Mouse (Mus musculus): Measurements from ENCODE around the gene Pinlyp. TPM values are rescaled to one million over a fixed set of nuclear protein-coding genes. Genes with fewer than 3 reads are reported as not detected.

Pinlyp gene
- total RNA-seq, 2 experiments from 2014 or later = not detected

DNA sequence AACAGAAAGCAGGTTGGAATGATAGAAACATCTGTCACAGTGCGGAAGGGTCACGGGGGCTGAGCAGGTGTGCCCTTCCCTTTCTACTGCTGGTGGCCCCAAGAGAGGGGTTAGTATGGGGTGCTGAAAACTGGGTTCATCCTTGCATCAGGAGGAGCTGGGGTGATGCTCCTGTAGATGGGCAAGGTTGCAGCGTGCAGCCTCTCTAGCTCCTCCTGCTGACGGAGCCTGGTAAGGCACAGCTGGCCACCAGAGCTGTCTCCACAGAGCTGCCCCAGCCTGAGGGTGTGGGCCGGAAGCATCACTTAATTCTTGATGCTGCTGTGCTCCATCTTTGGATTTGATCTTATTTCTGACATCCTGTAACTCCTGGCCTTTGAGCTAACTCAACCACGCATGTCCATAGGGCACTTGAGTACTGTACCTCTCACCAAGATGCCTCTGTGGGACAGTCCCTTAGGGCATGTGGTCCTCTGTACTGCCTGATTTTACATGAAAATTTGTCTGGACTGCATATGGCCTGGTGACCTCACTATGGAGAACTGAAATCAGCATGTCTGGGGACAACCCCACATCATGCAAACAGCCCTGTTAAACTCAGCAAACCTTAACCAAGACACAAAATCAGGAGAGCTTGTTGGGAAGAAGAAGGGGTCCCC is 18.8 kb upstream of the Pinlyp start:
- intact Hi-C loops (cut with DNase I; ENCODE audit: low total_unique reads) = loop anchor here (10.0 kb wide), 2 partner anchors 50 to 90 kb away; partner anchors contain the start of gene AC161166.1
- DNase-seq = peak; percentile 73

DNA sequence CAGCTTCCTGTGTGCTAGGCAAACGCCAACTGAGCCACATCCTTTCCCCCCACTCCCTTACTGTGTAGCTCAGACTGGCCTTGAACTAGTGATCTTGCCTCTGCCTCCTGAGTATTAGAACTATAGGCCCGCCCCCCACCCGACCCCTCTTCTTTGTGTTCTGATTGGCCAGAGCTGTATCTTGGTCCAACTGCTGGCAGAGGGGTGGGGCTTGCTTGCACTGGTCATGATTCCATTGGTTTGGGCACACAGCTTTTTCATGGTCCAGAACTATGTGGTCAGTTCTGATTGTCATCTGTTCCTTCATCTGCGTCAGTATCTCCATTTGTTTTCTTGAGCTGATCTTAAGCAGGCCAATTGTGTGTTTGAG is 17.9 kb upstream of the Pinlyp start:
- no peak for DNase-seq
- intact Hi-C loops (cut with DNase I; ENCODE audit: low total_unique reads) = loop anchor here (10.0 kb wide), 2 partner anchors 49 to 89 kb away; partner anchors contain the start of gene AC161166.1

GRCm38 (mm10) chr7:24563191-24563836 is 17.4 kb upstream of the Pinlyp start:
- no peak for DNase-seq
- intact Hi-C loops (cut with DNase I; ENCODE audit: low total_unique reads) = loop anchor here (10.0 kb wide), 2 partner anchors 49 to 89 kb away; partner anchors contain the start of gene AC161166.1

DNA sequence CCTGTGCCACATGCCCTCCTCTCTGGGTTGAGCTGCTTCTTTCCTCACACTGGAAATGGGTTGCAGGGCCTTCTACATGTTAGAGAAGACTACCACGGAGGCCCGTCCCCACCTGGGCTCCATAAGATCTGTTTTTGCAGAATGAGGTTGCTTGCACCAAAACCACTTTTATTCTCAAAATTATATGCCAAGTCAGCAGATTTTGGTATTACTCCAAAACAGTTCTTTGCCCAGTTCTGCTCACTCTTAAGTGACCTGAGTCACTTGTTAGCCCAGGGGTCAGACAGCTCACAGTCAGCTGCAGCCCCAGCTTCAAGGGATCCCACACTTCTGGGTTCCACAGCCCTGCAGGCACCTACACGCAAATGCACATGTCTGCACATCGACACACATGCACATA is 15.5 kb upstream of the Pinlyp start:
- DNase-seq = no peak
- intact Hi-C loops (cut with DNase I; ENCODE audit: low total_unique reads) = loop anchor here (10.0 kb wide), 2 partner anchors 47 to 87 kb away; partner anchors contain the start of gene AC161166.1

DNA sequence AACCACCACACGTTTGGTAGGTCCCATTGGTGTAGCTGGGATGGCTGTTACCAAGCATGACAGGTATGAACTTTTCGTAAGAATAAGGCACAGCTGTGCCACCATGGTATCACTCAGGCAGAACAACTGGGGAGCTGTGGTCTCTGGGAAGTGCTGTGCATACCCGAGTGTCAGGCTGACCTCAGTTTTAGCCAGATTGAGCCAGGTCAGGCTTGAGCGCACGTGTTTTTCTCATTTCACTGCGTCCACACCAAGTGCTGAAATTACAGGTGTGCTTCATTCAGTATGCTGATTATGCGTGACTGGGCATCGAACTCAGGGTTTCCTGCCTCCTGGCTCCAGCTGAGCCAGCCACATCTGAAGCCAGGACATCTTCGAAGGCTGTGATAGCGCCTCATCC is 9.9 kb upstream of the Pinlyp start:
- intact Hi-C loops (cut with DNase I; ENCODE audit: low total_unique reads) = no loop called here
- DNase-seq = no peak

DNA sequence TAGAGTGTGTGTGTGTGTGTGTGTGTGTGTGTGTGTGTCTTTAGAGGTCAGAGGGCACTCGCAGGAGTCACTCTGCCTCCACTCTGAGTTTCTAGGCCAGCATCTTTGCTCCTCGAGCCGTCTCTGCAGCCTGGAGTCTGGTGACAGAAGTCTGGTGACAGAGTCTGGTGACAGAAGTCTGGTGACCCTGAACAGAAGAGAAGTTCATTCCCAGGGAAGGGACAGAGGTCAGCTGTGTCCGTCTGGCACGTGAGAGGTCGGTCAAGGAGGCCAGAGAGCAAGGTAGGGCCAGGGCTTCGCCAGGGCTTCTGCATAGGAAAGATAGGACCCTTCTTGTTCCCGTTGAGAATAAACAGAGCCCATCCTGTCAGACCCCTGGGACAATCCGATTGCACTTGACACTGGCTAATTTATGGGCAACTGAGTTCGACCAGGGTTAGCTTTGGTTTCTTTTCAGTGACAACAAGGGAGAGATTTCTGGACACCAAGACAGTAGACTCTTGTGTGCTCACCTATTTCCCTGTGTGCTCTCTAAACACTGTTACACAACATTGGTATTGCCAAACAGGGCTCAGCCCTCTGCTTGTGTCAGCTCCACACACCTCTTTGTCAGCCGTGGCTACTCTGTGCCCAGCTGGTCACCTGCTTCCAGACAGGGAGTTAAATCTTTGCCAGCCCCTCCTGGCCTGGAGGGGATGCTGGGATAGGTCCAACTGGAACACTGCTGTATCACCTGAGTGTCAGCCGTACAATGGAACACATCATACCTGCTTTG is 6.3 kb upstream of the Pinlyp start:
- intact Hi-C loops (cut with DNase I; ENCODE audit: low total_unique reads) = no loop called here
- DNase-seq = no peak

- intact Hi-C loops (cut with DNase I; ENCODE audit: low total_unique reads) = no loop called here
- no peak for DNase-seq
Measured at GRCm38 (mm10) chr7:24547534-24548036, 1.7 kb upstream of the Pinlyp start.

GRCm38 (mm10) chr7:24546634-24547389 is 894 bp upstream of the Pinlyp start:
- peak; percentile 100 for DNase-seq

GRCm38 (mm10) chr7:24544506-24544905 is 1.4 kb downstream of the Pinlyp start:
- intact Hi-C loops (cut with DNase I; ENCODE audit: low total_unique reads) = no loop called here
- no peak for DNase-seq

More at GRCm38 (mm10) chr7:24546634-24547389, 894 bp upstream of the Pinlyp start:
- intact Hi-C loops (cut with DNase I; ENCODE audit: low total_unique reads) = no loop called here

DNA sequence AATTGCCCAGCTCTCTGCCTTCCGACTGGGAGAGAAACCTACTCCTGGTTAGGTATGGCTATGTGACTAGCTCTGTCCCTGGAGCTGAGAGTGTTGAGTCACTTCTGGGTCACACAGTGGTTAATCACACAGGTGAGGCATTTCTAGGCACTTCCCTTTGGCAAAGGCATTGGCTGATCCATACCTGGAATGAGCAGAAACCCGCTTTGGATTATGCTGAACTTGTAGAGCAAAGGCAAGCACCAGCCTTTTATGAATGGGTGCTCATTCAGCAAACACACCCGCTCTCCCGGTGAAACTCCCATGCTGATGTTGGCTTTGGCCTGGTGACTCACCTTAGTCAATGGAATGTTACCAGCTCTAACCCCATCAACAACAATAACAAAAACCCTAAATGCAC is 6.2 kb downstream of the Pinlyp start:
- intact Hi-C loops (cut with DNase I; ENCODE audit: low total_unique reads) = no loop called here
- DNase-seq = no peak

DNA sequence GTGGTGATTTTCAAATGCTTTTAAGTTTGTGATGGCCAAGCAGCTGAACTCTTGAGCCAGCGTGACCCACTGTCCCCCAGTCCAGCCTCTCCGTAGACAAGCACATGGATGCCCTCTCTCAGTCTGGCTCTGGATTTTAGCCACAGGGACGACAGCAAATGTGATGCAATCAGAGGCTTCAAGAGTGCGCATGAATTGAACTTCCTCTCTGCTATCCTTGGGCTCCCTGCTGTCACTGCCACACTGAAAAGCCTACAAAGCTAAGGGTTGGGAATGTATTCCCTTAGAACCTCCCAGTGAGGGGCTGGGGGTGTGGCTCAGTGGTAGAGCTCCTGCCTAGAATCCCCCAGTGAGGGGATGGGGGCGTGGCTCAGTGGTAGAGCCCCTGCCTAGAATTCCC is 7.2 kb downstream of the Pinlyp start:
- intact Hi-C loops (cut with DNase I; ENCODE audit: low total_unique reads) = no loop called here
- DNase-seq = no peak

GRCm38 (mm10) chr7:24538154-24538553 is 7.8 kb downstream of the Pinlyp start:
- no peak for DNase-seq
- intact Hi-C loops (cut with DNase I; ENCODE audit: low total_unique reads) = no loop called here

DNA sequence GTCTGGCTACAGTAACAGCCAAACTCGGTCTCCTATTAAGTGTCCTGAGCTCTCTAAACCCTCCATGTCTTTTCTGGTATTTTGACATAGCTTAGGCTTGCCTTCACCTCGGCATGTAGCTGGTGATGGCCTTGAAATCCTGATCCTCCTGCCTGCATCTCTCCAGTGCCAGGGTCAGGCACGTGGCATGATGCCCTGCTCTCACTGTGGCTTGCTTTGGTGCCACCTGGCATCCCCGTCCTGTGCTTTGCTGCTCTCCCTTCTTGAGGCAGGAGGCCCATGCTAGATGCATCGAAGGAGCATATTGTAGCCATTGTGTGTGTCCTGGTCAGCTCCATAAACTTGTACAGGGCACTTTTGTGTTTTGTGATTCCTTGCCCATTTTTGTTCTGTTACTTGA is 8.3 kb downstream of the Pinlyp start:
- intact Hi-C loops (cut with DNase I; ENCODE audit: low total_unique reads) = no loop called here

DNA sequence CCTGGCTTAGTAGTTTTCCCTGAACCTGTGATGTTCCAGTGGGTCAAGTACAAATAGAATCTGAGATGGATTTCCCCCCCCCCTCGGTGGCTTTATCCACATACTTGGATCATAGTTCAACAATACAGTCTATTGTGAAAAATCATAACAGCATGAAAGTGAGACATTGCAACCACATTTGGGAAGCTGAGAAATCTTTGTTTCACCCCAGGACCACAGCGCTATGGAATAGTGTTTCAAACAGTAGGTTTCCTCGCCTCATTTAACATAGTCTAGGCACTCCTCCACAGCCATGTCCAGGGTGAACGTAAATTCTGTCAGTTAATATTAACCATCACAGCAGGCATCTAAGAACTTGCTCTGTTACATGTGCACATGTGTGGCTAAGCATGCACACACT is 8.8 kb downstream of the Pinlyp start:
- intact Hi-C loops (cut with DNase I; ENCODE audit: low total_unique reads) = no loop called here
- no peak for DNase-seq

More for the DNA sequence above, 8.3 kb downstream of the Pinlyp start:
- DNase-seq = peak; percentile 38

GRCm38 (mm10) chr7:24534301-24534700 is 11.6 kb downstream of the Pinlyp start:
- DNase-seq = no peak
- intact Hi-C loops (cut with DNase I; ENCODE audit: low total_unique reads) = no loop called here

GRCm38 (mm10) chr7:24533806-24534205 is 12.1 kb downstream of the Pinlyp start:
- DNase-seq = no peak
- intact Hi-C loops (cut with DNase I; ENCODE audit: low total_unique reads) = no loop called here

- intact Hi-C loops (cut with DNase I; ENCODE audit: low total_unique reads) = no loop called here
- no peak for DNase-seq
Measured at GRCm38 (mm10) chr7:24533031-24533571, 12.8 kb downstream of the Pinlyp start.

GRCm38 (mm10) chr7:24531211-24531971 is 14.5 kb downstream of the Pinlyp start:
- intact Hi-C loops (cut with DNase I; ENCODE audit: low total_unique reads) = no loop called here
- DNase-seq = peak; percentile 82
